Mouse (Mus musculus) NIH3T3 (cell line): ENCODE results near the gene Sh2b2.

Experiments used
- DNase-seq: peaks from one replicate; pipeline ENCODE4 v3.0.0-alpha.2; 2012; ENCODE audit warnings: low read depth

Sh2b2 gene

DNA sequence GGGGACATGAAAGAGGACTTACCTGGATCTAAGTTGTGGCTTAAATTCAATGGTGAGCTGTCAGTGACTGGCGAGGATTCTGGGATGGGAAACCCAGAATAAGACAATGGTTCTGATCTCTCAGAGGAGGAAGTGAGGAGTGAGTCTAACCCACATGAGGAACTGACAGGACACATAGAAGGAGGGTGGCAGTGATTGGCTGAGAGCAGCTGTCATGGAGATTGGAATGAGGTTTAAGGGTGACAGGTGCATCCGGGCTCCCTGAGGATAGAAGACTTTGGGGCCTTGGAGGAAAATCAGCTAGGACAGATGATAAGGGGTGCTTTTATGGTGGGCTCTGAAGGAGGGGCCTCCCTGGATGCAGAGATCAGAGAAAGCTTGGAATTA is at the start of gene Sh2b2:
Sh2b2 (minus strand) TSS at position 105 of the 387 bp plus-strand sequence.
- DNase-seq: no peak

GRCm38 (mm10) chr5:136292971-136293418 is 46.6 kb upstream of the Sh2b2 start:
- DNase-seq: no peak

DNA sequence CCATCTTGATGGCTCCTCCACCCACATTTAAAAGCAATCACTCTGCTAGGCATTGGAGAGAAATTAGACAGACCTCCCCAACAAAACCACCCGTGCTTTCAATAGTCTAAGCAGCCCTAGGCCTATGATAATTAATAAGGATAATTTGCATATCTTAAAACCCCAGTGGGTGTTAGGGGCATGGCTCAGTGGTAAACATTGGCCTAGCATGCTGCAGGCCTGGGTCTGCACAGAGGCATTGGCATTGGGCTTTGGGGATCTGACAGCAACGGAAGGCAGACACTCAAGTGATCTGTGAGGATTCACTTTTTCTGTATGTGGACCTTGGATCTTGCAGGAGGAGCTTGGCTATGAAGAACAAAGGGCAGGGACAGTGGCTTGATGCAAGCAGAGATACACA is 46.0 kb upstream of the Sh2b2 start:
- no peak for DNase-seq

DNA sequence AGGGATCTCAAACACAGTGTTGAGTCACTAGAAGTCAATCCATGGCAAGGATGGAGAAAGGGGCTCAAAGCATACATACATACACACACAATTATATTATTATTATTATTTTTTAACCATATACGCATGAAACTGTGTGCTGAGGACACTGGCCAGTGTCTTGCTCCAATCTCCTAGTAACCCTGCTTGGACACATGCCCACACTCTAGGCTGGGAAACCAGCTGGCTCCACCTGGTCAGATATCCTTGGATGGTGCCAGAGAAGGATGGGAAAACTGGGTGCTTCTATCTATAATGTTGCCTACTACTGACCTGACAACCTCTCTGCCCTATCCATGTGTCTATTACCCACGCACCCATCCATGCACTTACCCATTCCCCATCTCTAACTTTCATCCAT is 45.2 kb upstream of the Sh2b2 start:
- DNase-seq: no peak

DNA sequence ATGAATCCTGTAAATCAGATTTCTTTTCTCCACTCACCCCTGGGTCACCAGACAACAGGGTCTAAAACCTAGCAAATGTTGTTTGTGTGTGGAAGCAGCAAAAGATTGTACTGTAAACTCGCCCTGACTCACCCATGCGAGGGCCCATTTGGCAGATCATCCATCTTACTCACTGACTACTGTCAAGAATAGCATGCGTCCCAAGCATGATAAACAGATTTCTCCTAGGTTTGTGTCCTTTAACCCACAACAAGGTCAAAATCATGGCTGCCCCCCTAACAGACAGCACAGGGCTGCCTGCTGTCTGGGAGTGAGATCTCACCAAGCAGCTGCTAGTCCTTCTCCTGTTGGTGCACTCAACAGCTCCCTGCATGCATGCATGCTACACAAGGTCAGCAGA is 43.4 kb upstream of the Sh2b2 start:
- DNase-seq: peak; percentile 55

DNA sequence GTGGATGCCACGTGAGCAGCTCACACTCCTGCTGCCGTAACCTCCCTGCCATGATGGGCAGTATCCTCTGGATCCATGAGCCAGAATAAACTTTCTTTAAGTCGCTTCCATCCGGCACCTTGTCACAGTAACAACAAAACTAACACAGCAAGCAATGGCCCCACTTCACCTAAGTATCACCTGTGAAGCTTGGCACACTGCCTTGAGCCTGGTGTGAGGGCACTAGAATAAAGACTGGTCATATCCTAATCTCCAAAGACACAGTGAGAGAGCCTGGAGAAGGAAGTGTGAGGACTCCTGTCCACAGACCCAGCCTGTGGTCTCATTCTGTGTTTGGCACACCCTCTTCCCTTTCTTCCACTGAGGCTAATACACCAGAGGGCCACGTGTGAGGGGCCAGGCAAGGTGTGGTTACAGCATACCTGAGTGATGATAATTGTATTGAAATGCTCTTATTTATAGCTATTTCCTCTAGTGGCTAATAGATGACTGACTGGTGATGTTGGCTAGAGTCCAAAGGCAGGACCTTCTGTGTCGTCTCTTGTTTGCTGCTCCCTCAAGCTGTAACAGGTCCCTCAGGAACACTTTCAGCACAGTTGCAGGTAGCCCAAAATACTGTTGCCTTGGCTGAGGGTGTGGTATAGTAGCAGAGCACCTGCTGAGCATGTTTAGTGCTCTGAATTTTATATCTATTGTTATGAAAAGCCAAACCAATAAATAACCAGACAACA is 42.2 kb upstream of the Sh2b2 start:
- no peak for DNase-seq

DNA sequence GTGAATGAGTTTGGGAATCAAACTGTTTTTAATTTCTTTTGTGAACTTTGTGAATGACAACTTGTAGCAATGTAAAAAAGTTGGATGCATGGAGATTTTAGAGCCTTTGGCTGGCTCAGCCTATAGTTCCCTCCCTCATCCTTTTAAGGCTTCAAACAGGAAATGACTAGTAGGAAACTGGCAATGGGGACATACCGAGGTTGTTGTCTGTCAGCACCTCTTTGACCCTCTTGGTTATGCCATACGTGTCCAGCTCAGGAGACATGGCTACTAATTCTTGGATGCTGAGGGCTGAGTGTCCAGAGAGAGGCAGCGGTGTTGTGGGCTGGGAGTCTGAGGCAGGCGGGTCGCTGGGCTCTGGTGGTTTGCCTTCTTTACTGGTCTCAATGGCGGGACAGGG is 40.2 kb upstream of the Sh2b2 start:
- peak; percentile 11 for DNase-seq

DNA sequence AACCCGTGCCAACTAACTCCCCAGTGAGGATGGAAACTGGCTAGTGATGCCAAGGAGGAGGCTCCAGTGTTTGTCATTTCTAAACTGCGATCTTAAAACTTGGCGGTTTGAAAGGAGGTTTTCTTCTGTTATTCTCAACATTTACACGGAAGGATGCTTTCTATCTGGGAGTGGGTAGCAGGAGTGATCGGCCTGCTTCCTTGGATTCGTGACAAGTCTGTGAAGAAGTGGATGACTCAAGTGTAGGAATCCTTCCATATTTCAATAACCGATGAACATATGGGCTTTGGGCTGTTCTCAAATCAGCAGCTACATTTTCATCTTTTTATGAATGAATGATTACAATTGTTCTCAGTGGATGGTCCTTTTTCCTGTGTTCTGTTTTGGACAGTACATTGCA is 38.8 kb upstream of the Sh2b2 start:
- DNase-seq: peak; percentile 52

DNA sequence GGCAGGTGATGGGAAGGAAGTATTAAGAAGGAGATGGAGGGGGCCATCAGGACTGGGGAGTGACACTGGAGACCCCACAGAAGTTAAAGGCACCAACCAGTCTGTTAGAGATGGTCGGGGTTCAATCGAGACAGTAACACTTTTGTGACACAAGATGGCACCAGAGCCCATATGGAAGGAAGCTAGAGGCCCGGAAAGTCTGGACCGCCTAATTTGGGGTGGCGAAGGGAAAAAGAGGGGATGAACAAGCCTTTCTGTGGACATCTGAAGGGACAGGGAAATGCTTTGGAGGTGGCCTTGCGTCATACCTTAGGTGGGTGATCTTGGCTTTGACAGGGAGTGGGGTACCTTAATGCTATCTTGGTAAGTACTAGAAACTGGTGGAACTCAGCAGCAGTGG is 35.0 kb upstream of the Sh2b2 start:
- peak; percentile 63 for DNase-seq

- DNase-seq: no peak
These were observed 28.4 kb upstream of the Sh2b2 start for GRCm38 (mm10) chr5:136274739-136275138.

DNA sequence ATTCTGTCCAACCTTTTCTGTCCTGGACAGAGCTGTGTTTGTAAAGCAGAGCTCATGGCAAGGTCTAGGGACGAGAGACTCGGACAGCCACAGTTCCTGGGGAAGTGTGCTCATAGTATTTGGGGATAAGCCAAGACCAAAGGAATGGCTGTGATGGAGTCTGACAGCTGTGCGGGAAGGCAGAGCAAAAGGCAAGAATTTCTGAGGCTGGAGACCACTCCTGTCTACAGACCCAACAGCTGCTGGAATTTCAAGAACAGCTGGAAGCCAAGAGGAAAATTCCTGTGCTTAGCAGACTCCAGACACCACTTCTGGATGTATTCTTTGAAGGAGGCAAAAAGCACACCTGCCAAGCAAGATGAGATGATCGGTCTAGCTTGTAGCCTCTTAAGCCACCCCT is 23.6 kb upstream of the Sh2b2 start:
- DNase-seq: no peak

GRCm38 (mm10) chr5:136266077-136266476 is 19.7 kb upstream of the Sh2b2 start:
- no peak for DNase-seq

DNA sequence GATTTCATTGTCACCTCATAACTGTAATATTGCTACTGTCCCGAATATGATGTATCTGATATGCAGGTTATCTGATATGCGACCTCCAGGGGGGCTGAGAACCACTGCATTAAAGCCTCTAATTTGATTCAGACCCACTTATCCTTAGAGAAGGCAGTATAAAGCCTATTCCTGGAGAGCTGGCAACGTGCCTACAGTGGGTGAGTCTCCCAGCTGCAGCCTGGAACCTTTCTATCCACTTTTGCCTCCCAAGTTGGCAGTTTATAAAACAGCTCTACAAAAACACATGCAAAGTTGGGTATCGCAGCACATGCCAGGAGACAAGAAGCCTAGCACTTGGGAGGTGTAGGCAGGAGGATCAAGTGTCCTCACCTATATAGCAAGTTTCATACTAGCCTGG is 17.0 kb upstream of the Sh2b2 start:
- DNase-seq: peak; percentile 22

DNA sequence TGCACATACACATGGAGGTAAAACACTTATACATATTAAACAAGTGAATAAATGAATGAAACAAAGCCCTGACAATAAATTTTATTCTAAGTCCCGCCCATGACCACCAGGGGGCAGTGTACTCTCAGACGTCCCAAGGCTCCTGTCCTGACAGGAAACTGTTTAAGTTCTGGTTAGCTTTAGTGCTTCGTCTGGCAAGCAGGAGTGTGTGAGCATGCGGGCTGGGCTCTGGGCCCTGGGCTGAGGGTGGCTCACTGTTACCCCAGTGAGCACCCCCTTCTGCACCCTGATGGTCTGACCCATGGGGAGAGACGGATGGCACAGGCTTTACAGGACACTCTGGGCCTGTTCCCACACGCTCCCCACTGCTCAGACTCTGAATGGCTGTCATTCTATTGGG is 12.6 kb upstream of the Sh2b2 start:
- DNase-seq: peak; percentile 89

GRCm38 (mm10) chr5:136252899-136253298 is 6.5 kb upstream of the Sh2b2 start:
- peak; percentile 88 for DNase-seq

- DNase-seq: peak; percentile 72
These were observed 4.6 kb upstream of the Sh2b2 start for GRCm38 (mm10) chr5:136251004-136251403.

DNA sequence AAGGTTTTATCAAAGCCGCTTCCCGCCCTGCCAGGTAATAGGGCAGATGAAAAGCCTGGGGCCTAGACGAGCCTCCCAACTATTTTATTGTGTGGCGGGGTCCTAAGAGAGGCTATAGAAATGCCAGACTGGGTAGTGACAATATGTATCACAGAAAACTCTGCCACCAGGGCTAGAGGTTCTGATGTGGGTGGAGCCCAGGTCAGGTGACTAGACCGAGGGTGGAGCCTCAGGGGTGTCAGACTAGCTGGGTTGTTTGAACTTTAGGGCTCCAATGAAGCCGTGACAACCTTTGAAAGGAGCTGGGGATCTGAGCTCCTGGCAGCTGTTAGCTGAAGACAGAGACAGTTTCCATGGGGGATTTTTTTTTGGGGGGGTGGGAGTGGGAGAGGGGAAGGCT is 2.1 kb upstream of the Sh2b2 start:
- DNase-seq: no peak

GRCm38 (mm10) chr5:136245541-136246451 is 560 bp downstream of the Sh2b2 start:
- no peak for DNase-seq

DNA sequence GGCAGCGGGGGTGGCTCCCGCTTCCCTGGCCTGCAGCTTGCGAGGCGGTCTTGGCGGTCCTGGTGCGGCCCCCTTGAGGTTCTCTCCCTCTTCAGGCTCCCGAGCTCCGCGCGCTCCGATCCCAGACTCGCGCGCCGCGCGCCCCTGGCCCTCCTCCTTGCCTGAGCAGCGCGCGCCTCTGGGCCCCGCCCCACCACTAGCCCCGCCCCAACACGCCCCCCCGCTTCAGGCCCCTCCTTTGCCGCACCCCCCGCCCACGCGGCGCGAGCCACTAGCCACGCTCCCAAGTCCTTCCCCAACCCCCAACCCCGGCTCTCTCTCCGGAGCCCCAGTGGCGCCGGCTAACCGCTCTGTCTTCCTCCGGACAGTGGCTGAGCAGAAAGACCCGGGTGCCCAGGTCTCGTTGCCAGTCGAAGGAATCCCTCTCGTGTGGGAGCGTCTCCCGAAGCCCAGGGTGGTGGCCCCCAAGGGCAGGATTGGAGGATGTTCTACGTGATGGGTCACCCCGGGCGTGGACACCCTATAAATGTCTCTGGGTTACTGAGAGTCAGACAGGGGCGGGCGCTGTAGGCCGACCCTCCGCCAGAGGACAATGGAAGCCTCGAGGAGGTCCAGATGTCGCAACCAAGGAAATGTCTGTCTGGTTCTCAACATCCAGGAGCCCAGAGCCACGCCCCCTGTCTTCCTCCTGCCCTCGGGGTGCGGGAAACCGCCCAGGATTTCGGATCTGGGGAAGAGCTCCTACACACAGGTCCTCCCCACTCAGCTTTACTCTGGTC is 1.4 kb downstream of the Sh2b2 start:
- DNase-seq: peak; percentile 91

DNA sequence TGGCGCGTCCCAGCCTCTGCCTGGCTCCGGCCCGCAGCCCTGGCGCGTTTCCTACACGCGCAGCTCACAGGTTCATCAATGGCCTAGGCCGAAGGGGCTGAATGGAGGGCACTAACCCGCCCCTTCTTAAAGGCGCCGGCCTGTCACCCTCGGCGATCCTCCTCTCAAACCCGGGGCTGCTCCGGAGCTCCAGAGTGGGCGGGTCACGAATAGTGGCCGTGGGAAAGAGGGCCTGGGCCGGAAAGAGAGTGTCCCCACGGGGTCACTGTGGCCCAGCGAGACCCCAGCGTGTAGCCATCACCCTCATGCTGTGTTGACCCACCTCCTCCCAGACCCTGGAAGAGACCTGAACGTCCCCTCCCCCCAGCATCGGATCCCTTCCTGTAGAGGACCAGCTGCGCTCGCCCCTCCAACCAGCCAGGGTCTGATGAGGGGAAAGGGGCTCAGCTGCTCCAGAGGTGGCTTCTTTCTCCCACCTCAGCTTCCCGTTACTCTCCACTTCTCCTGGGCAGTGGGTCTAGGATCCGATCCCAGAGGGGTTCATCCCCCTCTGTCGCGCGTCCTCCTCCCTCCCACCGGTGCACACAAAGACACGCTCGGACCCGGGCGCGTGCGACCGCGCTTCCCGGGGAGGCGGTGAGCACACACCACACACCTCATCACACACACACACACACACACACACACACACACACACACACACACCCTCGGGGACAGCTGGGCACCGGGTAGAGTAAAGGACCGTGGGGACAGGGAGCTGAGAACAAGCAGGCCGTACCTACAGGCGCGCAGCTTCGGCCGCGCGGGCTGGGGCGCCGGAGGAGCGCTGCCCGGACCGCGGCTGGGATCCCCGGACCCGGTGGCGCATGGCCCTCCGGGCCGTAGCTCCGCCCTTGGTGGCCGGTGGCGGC is 2.2 kb downstream of the Sh2b2 start:
- DNase-seq: peak; percentile 22

DNA sequence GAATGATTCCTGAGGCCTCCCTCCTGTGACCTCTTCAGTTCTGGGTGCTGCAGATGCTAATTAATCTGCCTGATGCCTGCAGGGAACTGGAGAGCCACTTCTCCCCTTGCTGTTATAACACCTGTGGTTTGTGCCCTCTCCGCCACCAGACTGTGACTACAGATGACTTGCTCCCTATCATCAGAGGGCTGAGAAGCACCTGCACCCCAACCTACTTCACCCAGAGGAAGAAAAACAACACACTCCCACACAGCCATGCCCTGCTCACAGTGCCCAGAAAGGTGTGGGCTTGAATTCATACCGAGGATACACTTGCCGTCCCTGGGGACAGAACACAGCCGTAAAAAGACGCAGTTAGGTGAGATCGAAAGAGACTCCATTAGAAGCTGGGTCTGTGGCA is 5.2 kb downstream of the Sh2b2 start:
- DNase-seq: no peak
